Mouse (Mus musculus) B cell, adult 2 months (primary cell): Measurements from ENCODE around the gene Cfap99.

Experiments
- DNase-seq, 2 experiments: peaks; one replicate each; pipeline ENCODE4 v3.0.0; 2022

Cfap99 gene

DNA sequence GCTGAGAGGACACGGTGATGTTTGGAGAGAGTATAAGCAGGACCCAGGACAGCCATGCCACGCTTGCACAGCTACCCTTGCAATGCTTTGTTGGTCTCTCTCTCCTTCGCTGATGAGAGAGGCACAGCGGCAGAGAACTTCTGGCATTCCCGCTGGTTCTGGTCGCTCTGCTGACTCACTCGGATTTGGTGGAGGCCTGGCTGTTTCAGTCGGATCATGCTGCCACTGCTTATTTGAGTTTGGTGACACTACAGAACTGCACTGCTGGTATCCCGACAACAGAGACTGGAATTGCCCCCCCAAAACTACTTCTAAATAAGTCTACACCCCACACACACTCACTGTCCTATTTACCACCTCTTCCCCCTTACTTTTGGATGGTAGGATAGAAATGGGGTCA is 9.2 kb upstream of the Cfap99 start:
- DNase-seq: no peak

- no peak for DNase-seq
These were observed 7.4 kb upstream of the Cfap99 start for GRCm38 (mm10) chr5:34280976-34281375.

- DNase-seq: no peak
These were observed 5.0 kb upstream of the Cfap99 start for GRCm38 (mm10) chr5:34283355-34283754.

DNA sequence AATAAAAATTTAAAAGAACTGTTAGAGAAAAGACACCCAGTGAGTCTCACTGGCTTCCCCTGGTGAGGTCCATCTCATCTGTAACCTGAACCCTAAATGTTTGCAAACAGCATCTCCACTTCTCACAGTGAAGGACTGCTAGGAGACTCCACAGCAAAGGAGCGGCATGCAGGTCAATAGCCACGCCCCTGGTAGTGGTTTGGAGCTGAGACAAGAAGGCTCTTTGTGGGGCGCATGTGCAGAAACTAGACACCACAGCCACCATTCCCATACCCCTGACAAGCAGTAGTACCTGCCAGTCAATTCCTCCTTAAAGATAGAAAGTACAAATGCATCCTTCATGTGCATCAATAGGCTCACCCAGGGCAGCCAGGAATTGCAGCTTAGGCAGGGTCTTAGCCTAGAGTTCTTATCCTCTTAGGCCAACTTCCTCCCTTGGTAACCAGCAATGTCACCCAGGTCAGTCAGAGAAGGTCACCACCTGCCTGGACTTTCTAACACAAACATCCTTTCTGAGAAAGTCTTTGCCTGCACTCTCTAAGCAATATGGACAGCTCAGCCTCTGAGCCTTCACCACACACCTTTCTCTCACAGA is 4.1 kb upstream of the Cfap99 start:
- DNase-seq: no peak

DNA sequence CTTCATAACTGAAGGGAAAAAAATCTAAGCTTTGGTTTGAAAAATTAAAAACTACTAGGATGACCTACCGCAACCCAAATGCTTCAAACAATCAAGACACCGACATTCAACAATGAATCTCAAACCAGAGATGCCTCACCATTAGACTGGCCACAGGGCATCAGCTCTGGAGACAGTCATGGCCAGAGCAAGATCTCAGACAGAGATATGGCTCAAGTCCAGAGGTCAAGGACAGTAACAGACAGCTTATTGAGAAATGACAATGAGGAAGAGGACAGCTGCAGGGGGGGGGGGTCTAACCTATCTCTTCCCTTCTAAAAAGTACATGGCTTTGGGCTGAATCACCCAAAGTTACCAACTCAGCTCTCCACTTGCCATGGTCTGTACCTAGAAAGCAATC is 3.1 kb upstream of the Cfap99 start:
- DNase-seq: no peak

DNA sequence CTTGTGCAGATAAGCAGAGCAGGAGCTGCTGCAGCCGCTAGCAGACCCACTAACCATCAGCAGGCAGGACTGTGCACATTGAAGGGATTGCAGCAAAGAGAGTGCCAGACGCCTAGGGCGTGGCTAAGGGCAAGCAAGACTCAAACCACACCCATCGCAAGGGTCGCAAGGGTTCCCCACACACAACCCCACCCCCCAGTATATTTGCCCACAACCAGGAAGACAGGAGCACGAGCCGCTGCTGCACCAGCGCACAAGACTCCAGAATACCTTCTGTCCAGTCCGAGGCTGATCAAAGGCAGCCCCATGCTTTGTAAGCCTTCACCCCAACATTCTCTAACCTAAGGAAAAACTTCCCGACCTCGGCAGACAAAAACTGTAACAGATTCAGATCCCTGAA is 1.9 kb upstream of the Cfap99 start:
- no peak for DNase-seq

- DNase-seq: no peak
These were observed 1.2 kb upstream of the Cfap99 start for GRCm38 (mm10) chr5:34287001-34287837.

DNA sequence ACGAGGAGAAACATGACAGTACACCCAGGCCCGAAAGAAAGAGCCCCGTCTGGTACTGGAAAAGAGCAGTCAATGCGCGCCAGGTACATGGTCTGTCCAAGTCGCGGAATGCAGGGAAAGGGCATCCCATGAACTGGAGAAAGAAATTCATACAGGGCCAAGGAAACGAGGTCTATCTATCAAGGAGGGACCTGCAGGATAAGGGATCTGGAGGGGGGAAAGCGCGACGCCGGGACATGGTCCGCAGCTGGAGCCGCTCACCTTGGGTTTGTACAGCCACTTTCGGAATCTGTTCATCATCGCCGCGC is 608 bp upstream of the Cfap99 start:
- DNase-seq: no peak

- no peak for DNase-seq
These were observed 886 bp downstream of the Cfap99 start for GRCm38 (mm10) chr5:34289286-34289685.

- DNase-seq: peak in 1 of 2 experiments; percentile 19
These were observed 5.0 kb downstream of the Cfap99 start for GRCm38 (mm10) chr5:34293363-34293762.

GRCm38 (mm10) chr5:34294696-34295095 is 6.3 kb downstream of the Cfap99 start:
- DNase-seq: no peak

GRCm38 (mm10) chr5:34295141-34295540 is 6.7 kb downstream of the Cfap99 start:
- no peak for DNase-seq

- no peak for DNase-seq
These were observed 9.7 kb downstream of the Cfap99 start for GRCm38 (mm10) chr5:34298061-34298460.

- no peak for DNase-seq
These were observed 10.6 kb downstream of the Cfap99 start for GRCm38 (mm10) chr5:34298937-34299535.

- DNase-seq: no peak
These were observed 14.0 kb downstream of the Cfap99 start for GRCm38 (mm10) chr5:34302377-34302776.

DNA sequence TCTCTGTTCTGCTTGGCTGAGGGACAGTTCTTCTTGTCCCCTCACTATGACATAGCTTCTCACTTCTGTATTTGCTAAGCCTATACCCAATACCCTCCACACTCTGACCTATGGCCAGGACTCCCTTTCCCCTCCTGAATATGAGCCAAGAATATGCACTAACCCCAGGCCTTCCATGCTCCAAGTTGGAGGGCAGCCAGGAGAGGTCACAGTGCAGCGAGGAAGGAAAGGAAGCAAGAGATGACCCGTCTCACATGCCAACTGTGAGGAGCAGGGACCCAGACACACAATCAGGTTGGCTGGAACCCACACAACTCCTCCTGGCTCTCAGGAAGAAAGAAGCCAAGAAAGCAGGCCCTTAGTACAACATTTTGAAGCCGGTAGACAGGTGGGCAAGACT is 20.6 kb downstream of the Cfap99 start:
- no peak for DNase-seq

DNA sequence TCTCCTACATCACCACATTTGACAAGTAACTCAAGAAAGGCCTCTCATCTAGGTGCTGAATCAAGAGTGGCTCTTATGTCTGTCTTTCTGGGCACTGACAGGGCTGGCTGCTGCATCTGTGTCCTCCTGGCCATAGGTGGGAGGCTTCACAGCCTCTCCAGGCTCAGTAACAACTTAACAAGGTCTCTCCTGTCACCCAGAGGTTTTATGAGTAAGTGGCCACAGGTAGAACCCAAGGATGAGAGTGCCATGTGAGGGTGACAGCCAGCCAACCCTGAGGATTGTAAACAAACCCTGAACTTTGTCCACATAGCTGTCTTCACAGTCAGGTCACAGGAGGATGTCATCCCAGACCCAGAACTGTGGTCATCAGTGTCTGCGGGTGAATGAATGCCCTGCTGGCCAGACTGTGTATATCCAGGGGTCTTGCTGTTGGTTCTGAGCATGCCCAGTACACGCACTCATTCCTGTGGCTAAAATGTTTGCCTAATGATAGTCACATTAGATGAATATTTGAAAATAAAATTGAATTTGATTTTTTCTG is 31.2 kb downstream of the Cfap99 start:
- no peak for DNase-seq

- no peak for DNase-seq
These were observed 32.8 kb downstream of the Cfap99 start for GRCm38 (mm10) chr5:34321236-34321635.

DNA sequence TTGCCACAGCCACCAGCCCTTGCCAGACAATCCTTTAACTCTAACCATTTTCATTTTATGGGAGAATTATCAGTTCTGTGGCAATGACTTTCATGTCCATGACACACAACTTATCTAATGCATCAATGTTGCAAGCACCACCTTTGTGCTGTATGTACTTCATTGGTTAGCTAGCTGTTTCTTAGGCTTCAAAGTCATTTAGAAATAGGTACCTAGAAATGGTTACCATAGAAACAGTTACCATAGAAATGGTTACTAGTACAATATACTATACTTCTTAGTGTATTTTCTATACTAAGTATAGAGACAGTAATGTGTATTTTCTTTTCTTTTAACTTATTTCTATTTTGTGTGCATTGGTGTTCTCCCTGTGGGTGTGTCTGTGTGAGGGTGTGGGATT is 36.9 kb downstream of the Cfap99 start:
- no peak for DNase-seq

- no peak for DNase-seq
These were observed 37.9 kb downstream of the Cfap99 start for GRCm38 (mm10) chr5:34326249-34326691.

- DNase-seq: peak; percentile 17 to 43
These were observed 38.6 kb downstream of the Cfap99 start for GRCm38 (mm10) chr5:34326875-34327576.

DNA sequence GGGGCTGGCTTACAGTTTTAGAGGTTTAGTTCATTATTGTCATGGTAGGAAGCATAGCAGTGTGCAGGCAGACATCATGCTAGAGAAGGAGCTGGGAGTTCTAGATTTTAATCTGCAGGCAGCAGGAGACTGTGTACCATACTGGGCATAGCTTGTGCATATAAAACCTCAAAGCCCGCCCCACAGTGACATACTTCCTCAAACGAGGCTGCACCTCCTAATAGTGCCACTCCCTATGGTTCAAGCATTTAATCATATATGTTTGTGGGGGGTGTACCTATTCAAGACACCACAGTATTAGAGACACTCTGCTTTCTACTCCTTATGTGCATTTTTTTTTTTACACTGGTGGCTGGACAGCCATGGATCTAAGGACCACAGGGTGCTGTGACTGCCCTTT is 41.7 kb downstream of the Cfap99 start:
- DNase-seq: peak in 1 of 2 experiments; percentile 9

GRCm38 (mm10) chr5:34334081-34334480 is 45.7 kb downstream of the Cfap99 start:
- DNase-seq: no peak
